Mouse (Mus musculus): Measurements from ENCODE around the gene Lce3c. TPM values are rescaled to one million over a fixed set of nuclear protein-coding genes. Genes with fewer than 3 reads are reported as not detected.

The Lce3c gene
- polyA plus RNA-seq, 2 experiments = not detected

DNA sequence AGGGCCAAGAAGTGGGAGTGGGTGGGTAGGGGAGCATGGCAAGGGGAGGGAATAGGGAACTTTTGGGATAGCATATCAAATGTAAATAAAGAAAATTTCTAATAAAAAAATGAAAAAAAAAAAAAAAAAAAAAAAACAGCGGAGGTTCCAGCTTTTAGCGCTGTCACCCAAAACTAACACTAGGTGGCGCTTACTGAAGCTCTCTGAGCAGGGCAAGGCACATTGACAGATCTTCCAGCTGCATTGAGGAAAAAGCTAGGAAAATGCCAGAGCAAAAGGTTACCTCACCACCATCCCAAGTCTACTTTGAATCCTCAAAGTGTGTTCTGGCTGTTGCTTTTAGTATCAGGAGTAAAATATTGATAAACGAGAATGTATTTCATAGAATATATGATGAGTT, 36.7 kb upstream of the Lce3c start:
- ATAC-seq (ENCODE audit: insufficient read depth) = no peak
- 30% methylated on average over 4 of the region's 4 CpGs for WGBS (ENCODE audit: insufficient replicate concordance)
- DNase-seq (ENCODE audit: low read depth in 3 of 3, low spot score in 3 of 3) = no peak
- H3K4me2 ChIP-seq (ENCODE audit: low read depth) = no peak overlapping the region
- no peaks in the 10 kb centered on the region for H3K9me3 ChIP-seq (ENCODE audit: control insufficient read depth, low read length)
- H3K9ac ChIP-seq (replicated peaks) = no peak overlapping the region
- H3K27me3 ChIP-seq (ENCODE audit: control insufficient read depth, insufficient read depth, low read length) = no peaks in the 10 kb centered on the region
- no peak overlapping the region for H3K4me3 ChIP-seq (ENCODE audit: insufficient read depth in 1 of 2, low read depth in 2 of 2, low read length in 2 of 2)
- no peaks in the 10 kb centered on the region for H3K4me1 ChIP-seq (replicated peaks; ENCODE audit: control insufficient read depth in 2 of 2, insufficient read depth in 2 of 2, low read length in 1 of 2)
- no peak overlapping the region for H3K27ac ChIP-seq
- TF ChIP-seq EP300 (IDR thresholded peaks at IDR 0.05; ENCODE audit: low read depth) = no peak
- peak; percentile 56; the same call in 1 of the 2 replicates for TF ChIP-seq CTCF (IDR thresholded peaks at IDR 0.05; ENCODE audit: low read depth)
- H3K36me3 ChIP-seq (replicated peaks; ENCODE audit: control insufficient read depth, insufficient read depth, low read depth) = no peaks in the 10 kb centered on the region

DNA sequence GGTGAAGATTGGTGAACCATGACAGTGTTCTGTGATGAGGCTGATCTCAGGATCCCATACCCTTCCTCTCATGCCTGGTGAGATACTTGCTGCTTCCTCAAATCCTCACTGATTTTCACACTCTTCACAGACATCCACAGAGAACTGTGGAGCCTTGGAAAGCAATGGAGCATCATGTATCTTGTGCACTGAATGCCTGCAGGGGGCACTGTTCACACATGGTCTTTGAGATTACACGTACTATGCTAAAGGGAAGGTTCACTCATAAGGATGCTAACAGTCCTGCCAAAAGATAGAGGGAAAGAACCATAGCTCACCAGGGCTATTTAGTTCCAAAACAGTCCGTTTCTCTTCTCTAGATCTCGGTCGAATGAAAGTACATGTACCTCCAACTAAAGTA, 23.9 kb upstream of the Lce3c start:
- no peaks in the 10 kb centered on the region for H3K36me3 ChIP-seq (replicated peaks; ENCODE audit: control insufficient read depth, insufficient read depth, low read depth)
- ATAC-seq (ENCODE audit: insufficient read depth) (no peak), DNase-seq (ENCODE audit: low read depth in 3 of 3, low spot score in 3 of 3) (no peak)
- no peak overlapping the region for H3K4me3 ChIP-seq (ENCODE audit: insufficient read depth in 1 of 2, low read depth in 2 of 2, low read length in 2 of 2)
- no peaks in the 10 kb centered on the region for H3K9me3 ChIP-seq (ENCODE audit: control insufficient read depth, low read length)
- TF ChIP-seq CTCF (IDR thresholded peaks at IDR 0.05; ENCODE audit: low read depth) (peak; percentile 10; the same call in 1 of the 2 replicates), EP300 (IDR thresholded peaks at IDR 0.05; ENCODE audit: low read depth) (no peak)
- H3K4me1 ChIP-seq (replicated peaks; ENCODE audit: control insufficient read depth in 2 of 2, insufficient read depth in 2 of 2, low read length in 1 of 2) = no peaks in the 10 kb centered on the region
- no peak overlapping the region for H3K4me2 ChIP-seq (ENCODE audit: low read depth)
- WGBS (ENCODE audit: insufficient replicate concordance) = 39% methylated on average over 4 of the region's 4 CpGs
- no peak overlapping the region for H3K27ac ChIP-seq
- no peak overlapping the region for H3K9ac ChIP-seq (replicated peaks)
- H3K27me3 ChIP-seq (ENCODE audit: control insufficient read depth, insufficient read depth, low read length) = no peaks in the 10 kb centered on the region

DNA sequence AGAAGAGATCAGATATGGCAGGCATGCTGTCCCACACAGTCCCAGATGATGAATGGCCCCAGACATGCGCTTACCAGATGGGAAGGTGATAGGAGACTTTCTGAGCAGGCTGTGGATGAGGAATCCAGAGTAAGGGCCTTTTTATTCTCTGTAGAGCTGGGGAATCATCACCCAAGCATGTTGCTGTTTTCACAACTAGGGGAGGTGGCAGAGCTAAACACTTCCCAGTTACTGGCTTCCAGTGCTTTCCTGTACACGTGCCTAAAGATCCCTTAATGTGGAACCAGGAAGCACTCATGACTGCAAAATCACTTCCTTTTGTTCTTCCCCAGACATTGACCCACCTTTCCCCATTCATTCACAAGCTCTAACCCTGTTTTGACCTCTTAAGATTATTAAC, 18.2 kb upstream of the Lce3c start, which contains the start of gene Lce3a:
Gene Lce3a (minus strand): TSS at position 101 of the 400 bp plus-strand sequence.
- H3K4me3 ChIP-seq (ENCODE audit: insufficient read depth in 1 of 2, low read depth in 2 of 2, low read length in 2 of 2) = no peak within 1 kb of the TSS
- no peak within 1 kb of the TSS for H3K4me2 ChIP-seq (ENCODE audit: low read depth)
- no peak within 1 kb of the TSS for H3K9ac ChIP-seq (replicated peaks)
- DNase-seq (ENCODE audit: low read depth in 3 of 3, low spot score in 3 of 3) = no peak
- no peaks in the 10 kb centered on the region for H3K27me3 ChIP-seq (ENCODE audit: control insufficient read depth, insufficient read depth, low read length)
- no peak for ATAC-seq (ENCODE audit: insufficient read depth)
- H3K4me1 ChIP-seq (replicated peaks; ENCODE audit: control insufficient read depth in 2 of 2, insufficient read depth in 2 of 2, low read length in 1 of 2) = no peaks in the 10 kb centered on the region
- no peak within 1 kb of the TSS for H3K27ac ChIP-seq
- 34% methylated on average over 2 of the region's 2 CpGs for WGBS (ENCODE audit: insufficient replicate concordance)
- H3K36me3 ChIP-seq (replicated peaks; ENCODE audit: control insufficient read depth, insufficient read depth, low read depth) = no peaks in the 10 kb centered on the region
- H3K9me3 ChIP-seq (ENCODE audit: control insufficient read depth, low read length) = no peaks in the 10 kb centered on the region
- TF ChIP-seq CTCF (IDR thresholded peaks at IDR 0.05; ENCODE audit: low read depth) (no peak), EP300 (IDR thresholded peaks at IDR 0.05; ENCODE audit: low read depth) (no peak)

DNA sequence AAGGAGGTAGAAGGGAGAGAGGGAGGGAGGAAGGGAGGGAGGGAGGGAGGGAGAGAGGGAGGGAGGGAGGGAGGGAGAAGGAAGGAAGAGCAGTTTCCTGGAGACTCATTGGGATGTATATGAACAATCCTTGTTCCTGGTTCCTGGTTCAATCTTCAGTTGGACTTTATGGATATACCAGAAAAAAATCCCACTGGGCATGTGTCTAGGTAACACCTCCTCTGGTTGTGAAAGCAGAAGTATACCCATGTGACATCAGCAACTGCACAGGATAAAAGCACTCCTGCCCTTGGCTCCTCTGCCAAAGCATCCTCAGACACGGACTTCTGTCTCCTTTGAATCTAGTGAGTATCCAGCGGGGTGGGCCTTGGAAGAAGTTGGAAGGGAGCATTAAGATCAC, 11.6 kb upstream of the Lce3c start, which contains the start of gene Lce3b:
Gene Lce3b (plus strand): TSS at position 301 of the 400 bp plus-strand sequence.
- no peaks in the 10 kb centered on the region for H3K27me3 ChIP-seq (ENCODE audit: control insufficient read depth, insufficient read depth, low read length)
- no peak for DNase-seq (ENCODE audit: low read depth in 3 of 3, low spot score in 3 of 3)
- no peak within 1 kb of the TSS for H3K4me3 ChIP-seq (ENCODE audit: insufficient read depth in 1 of 2, low read depth in 2 of 2, low read length in 2 of 2)
- H3K9ac ChIP-seq (replicated peaks) = no peak within 1 kb of the TSS
- no peaks in the 10 kb centered on the region for H3K4me1 ChIP-seq (replicated peaks; ENCODE audit: control insufficient read depth in 2 of 2, insufficient read depth in 2 of 2, low read length in 1 of 2)
- WGBS (ENCODE audit: insufficient replicate concordance) = 31% methylated on average over 2 of the region's 2 CpGs
- no peak within 1 kb of the TSS for H3K27ac ChIP-seq
- no peak for ATAC-seq (ENCODE audit: insufficient read depth)
- H3K4me2 ChIP-seq (ENCODE audit: low read depth) = no peak within 1 kb of the TSS
- no peaks in the 10 kb centered on the region for H3K36me3 ChIP-seq (replicated peaks; ENCODE audit: control insufficient read depth, insufficient read depth, low read depth)
- H3K9me3 ChIP-seq (ENCODE audit: control insufficient read depth, low read length) = no peaks in the 10 kb centered on the region
- no peak for TF ChIP-seq EP300 (IDR thresholded peaks at IDR 0.05; ENCODE audit: low read depth)

DNA sequence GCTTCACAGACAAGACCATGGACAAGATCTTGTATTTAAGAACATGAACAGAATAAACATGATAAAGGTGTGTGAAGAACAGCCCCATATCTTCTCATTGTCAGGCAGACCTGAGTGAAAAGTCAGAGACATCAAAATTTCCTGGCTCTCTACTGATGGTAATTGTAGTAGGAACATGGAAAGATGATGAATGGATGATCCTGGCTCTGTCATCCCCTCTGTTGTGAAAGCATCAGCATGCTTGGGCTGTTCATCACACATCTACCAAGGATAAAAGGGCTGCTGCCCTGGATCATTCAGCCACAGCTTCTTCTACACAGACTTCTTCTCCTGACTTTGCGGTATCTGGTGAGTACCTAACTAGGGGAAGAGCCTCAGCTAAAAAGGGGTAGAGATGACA, 12.8 kb downstream of the Lce3c start, which contains the start of gene Lce3d:
Gene Lce3d (plus strand): TSS at position 301 of the 400 bp plus-strand sequence.
- H3K9ac ChIP-seq (replicated peaks) = no peak within 1 kb of the TSS
- H3K9me3 ChIP-seq (ENCODE audit: control insufficient read depth, low read length) = no peaks in the 10 kb centered on the region
- no peak for TF ChIP-seq CTCF (IDR thresholded peaks at IDR 0.05; ENCODE audit: low read depth)
- no peak for TF ChIP-seq EP300 (IDR thresholded peaks at IDR 0.05; ENCODE audit: low read depth)
- H3K4me2 ChIP-seq (ENCODE audit: low read depth) = no peak within 1 kb of the TSS
- WGBS (ENCODE audit: insufficient replicate concordance) = 64% methylated on average over 1 of the region's 1 CpGs
- H3K4me1 ChIP-seq (replicated peaks; ENCODE audit: control insufficient read depth in 2 of 2, insufficient read depth in 2 of 2, low read length in 1 of 2) = no peaks in the 10 kb centered on the region
- no peak within 1 kb of the TSS for H3K4me3 ChIP-seq (ENCODE audit: insufficient read depth in 1 of 2, low read depth in 2 of 2, low read length in 2 of 2)
- no peak for DNase-seq (ENCODE audit: low read depth in 3 of 3, low spot score in 3 of 3)
- H3K27ac ChIP-seq = no peak within 1 kb of the TSS
- H3K36me3 ChIP-seq (replicated peaks; ENCODE audit: control insufficient read depth, insufficient read depth, low read depth) = no peaks in the 10 kb centered on the region
- no peak for ATAC-seq (ENCODE audit: insufficient read depth)
- H3K27me3 ChIP-seq (ENCODE audit: control insufficient read depth, insufficient read depth, low read length) = no peaks in the 10 kb centered on the region

Measured in liver, embryonic 14.5 days (tissue).